In the genomic region with DNA sequence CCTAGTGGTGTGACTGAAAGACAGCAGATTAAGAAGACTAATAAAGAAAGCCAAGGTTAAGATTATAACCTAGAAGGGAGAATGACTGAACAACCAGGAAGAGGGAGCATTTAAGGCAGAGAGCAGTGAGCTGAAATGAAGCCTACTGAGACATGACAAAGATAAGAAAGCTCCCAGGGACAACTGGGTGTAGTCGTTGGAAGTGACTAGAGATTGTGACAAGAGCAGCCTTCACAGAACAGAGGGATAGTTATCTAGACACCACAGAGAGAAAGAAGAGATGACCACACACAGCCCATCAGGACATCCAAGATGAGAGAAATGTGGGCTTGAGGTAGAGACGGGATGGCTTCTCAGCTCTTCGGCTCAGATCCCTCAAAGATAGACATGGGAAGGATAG, we compare ENCODE assay signal across 22 mouse cellular contexts. TPM values are rescaled to one million over a fixed set of nuclear protein-coding genes. Genes with fewer than 3 reads are reported as not detected.
"Had no signal": no experiment of that assay in that cellular context is flagged by ENCODE, and none has a peak within 500 bp of the region (broad histone marks: within the 10 kb centered on the region; RNA-seq: fewer than 3 reads in every experiment).

No protein-coding gene starts in this region.

- DNase-seq: forebrain, postnatal 0 days; gastrocnemius, postnatal 14 days; gastrocnemius, postnatal 36 days; heart, adult 18-20 months; heart, postnatal 10 days; heart, postnatal 4 days; kidney, adult 18-20 months; kidney, postnatal 10 days had no signal

- H3K27ac ChIP-seq: forebrain, embryonic 15.5 days; heart, embryonic 10.5 days; hindbrain, embryonic 10.5 days; hindbrain, embryonic 12.5 days; hindbrain, embryonic 14.5 days; intestine, embryonic 15.5 days; layer of hippocampus, adult 2 months; left cerebral cortex, adult 2 months; limb, embryonic 10.5 days; limb, embryonic 12.5 days had no signal

- ATAC-seq: forebrain, embryonic 15.5 days; forebrain, postnatal 0 days; hindbrain, embryonic 16.5 days; inflammation-experienced regulatory T-cells, adult 6 months; intestine, embryonic 15.5 days; intestine, postnatal 0 days had no signal

- H3K4me3 ChIP-seq: forebrain, embryonic 15.5 days; heart, embryonic 10.5 days; heart, embryonic 12.5 days; hindbrain, embryonic 10.5 days; hindbrain, embryonic 12.5 days; intestine, embryonic 15.5 days; layer of hippocampus, adult 2 months; left cerebral cortex, adult 2 months; limb, embryonic 10.5 days; limb, embryonic 12.5 days had no signal

- H3K9ac ChIP-seq: forebrain, embryonic 15.5 days; forebrain, postnatal 0 days; heart, embryonic 12.5 days; hindbrain, embryonic 12.5 days; hindbrain, embryonic 14.5 days; intestine, embryonic 15.5 days; limb, embryonic 12.5 days had no signal

- H3K36me3 ChIP-seq: forebrain, embryonic 15.5 days; heart, embryonic 10.5 days; heart, embryonic 12.5 days; hindbrain, embryonic 10.5 days; hindbrain, embryonic 12.5 days; intestine, embryonic 15.5 days; limb, embryonic 10.5 days; limb, embryonic 12.5 days had no signal

- H3K27me3 ChIP-seq: forebrain, embryonic 15.5 days; heart, embryonic 12.5 days; hindbrain, embryonic 12.5 days; intestine, embryonic 15.5 days; limb, embryonic 12.5 days had no signal

- H3K4me2 ChIP-seq: forebrain, embryonic 15.5 days; heart, embryonic 12.5 days; hindbrain, embryonic 12.5 days; hindbrain, embryonic 14.5 days; intestine, embryonic 15.5 days; limb, embryonic 12.5 days had no signal

- H3K4me1 ChIP-seq: forebrain, embryonic 15.5 days; heart, embryonic 10.5 days; heart, embryonic 12.5 days; hindbrain, embryonic 10.5 days; hindbrain, embryonic 12.5 days; intestine, embryonic 15.5 days; limb, embryonic 10.5 days; limb, embryonic 12.5 days had no signal

- H3K9me3 ChIP-seq: forebrain, embryonic 15.5 days; heart, embryonic 10.5 days; heart, embryonic 12.5 days; hindbrain, embryonic 10.5 days; intestine, embryonic 15.5 days; limb, embryonic 10.5 days; limb, embryonic 12.5 days had no signal

RNA-seq across cellular contexts. Expression of a gene that starts 29.4 kb away (rescaled TPM):
- polyA plus RNA-seq: intestine, postnatal 0 days had no signal
